Mouse (Mus musculus) C2C12 (cell line): Measurements from ENCODE around the gene Ipcef1. TPM values are rescaled to one million over a fixed set of nuclear protein-coding genes. Genes with fewer than 3 reads are reported as not detected.

Experiments
- H3K27me3 ChIP-seq: one replicate; pipeline ENCODE4 v1.6.1; 2011; ENCODE audit not compliant: control insufficient read depth, insufficient read depth, insufficient read length
- H3K36me3 ChIP-seq: one replicate; pipeline ENCODE4 v1.6.1; 2011; ENCODE audit not compliant: control insufficient read depth, insufficient read depth
- H3K4me3 ChIP-seq: one replicate; pipeline ENCODE4 v1.5.1; 2011; ENCODE audit warnings: mild to moderate bottlenecking, control low read depth; ENCODE audit not compliant: poor library complexity, insufficient read depth, severe bottlenecking
- H3K79me2 ChIP-seq: one replicate; pipeline ENCODE4 v1.6.1; 2011; ENCODE audit not compliant: control insufficient read depth, insufficient read depth
- H3K79me3 ChIP-seq: one replicate; pipeline ENCODE4 v1.6.1; 2011; ENCODE audit warnings: low read depth, control low read depth
- H3ac ChIP-seq: one replicate; pipeline ENCODE3; 2011; ENCODE audit warnings: low read depth; ENCODE audit not compliant: control insufficient read depth, insufficient read length
- CEBPB ChIP-seq: IDR thresholded peaks from one replicate; pipeline ENCODE4 v1.6.1; 2011; ENCODE audit warnings: low read depth, mild to moderate bottlenecking, control low read depth, moderate library complexity
- CTCF ChIP-seq: IDR thresholded peaks from one replicate; pipeline ENCODE4 v1.5.1; 2011; ENCODE audit not compliant: control insufficient read depth, insufficient read depth, insufficient read length
- FOSL1 ChIP-seq: IDR thresholded peaks from one replicate; pipeline ENCODE4 v1.8.0; 2011; ENCODE audit warnings: mild to moderate bottlenecking, low read length; ENCODE audit not compliant: poor library complexity, insufficient read depth, severe bottlenecking
- MAX ChIP-seq: IDR thresholded peaks from one replicate; pipeline ENCODE4 v1.6.1; 2011; ENCODE audit warnings: mild to moderate bottlenecking, control low read depth
- MYOD1 ChIP-seq: IDR thresholded peaks from one replicate; pipeline ENCODE4 v1.6.1; 2011; ENCODE audit warnings: low read depth; ENCODE audit not compliant: control insufficient read depth, insufficient read length
- MYOG ChIP-seq: IDR thresholded peaks from one replicate; pipeline ENCODE4 v1.6.1; 2011; ENCODE audit not compliant: control insufficient read depth, insufficient read length; ENCODE audit errors: extremely low read depth
- USF1 ChIP-seq: IDR thresholded peaks from one replicate; pipeline ENCODE4 v1.6.1; 2011; ENCODE audit warnings: low read depth, mild to moderate bottlenecking, control low read depth, moderate library complexity
- polyA plus RNA-seq: library from polyadenylated mRNA; unstranded; fragments of >200 nt; fragmentation: generic; extraction: Trizol; gene quantifications from one replicate; pipeline ENCODE4 v1.2.1, GENCODE M21; 2012; ENCODE audit warnings: missing spikeins

The Ipcef1 gene
- polyA plus RNA-seq, 1 experiment = not detected

GRCm38 (mm10) chr10:7063752-7064457 is 11.6 kb upstream of the Ipcef1 start:
- no peaks in the 10 kb centered on the region for H3K79me2 ChIP-seq
- no peaks in the 10 kb centered on the region for H3K79me3 ChIP-seq
- TF ChIP-seq CEBPB = no peak
- TF ChIP-seq MAX = no peak
- no peak for TF ChIP-seq USF1
- TF ChIP-seq MYOD1 = no peak
- no peak for TF ChIP-seq FOSL1
- TF ChIP-seq MYOG = no peak
- TF ChIP-seq CTCF = no peak
- H3ac ChIP-seq = no peak overlapping the region
- no peaks in the 10 kb centered on the region for H3K36me3 ChIP-seq
- H3K4me3 ChIP-seq = no peak overlapping the region
- no peaks in the 10 kb centered on the region for H3K27me3 ChIP-seq

GRCm38 (mm10) chr10:7062993-7063392 is 10.7 kb upstream of the Ipcef1 start:
- no peaks in the 10 kb centered on the region for H3K79me3 ChIP-seq
- H3K36me3 ChIP-seq = no peaks in the 10 kb centered on the region
- no peak overlapping the region for H3K4me3 ChIP-seq
- H3K79me2 ChIP-seq = no peaks in the 10 kb centered on the region
- TF ChIP-seq MYOD1 (no peak), FOSL1 (no peak)
- H3K27me3 ChIP-seq = no peaks in the 10 kb centered on the region
- no peak overlapping the region for H3ac ChIP-seq

- Histone ChIP-seq H3K27me3 (no peaks in the 10 kb centered on the region), H3K36me3 (no peaks in the 10 kb centered on the region), H3K4me3 (no peak overlapping the region), H3K79me2 (no peaks in the 10 kb centered on the region), H3ac (no peak overlapping the region), H3K79me3 (no peaks in the 10 kb centered on the region)
- TF ChIP-seq USF1 (no peak), CTCF (no peak), MYOG (no peak), MAX (no peak), CEBPB (no peak)
Observed at GRCm38 (mm10) chr10:7060326-7060725, 8.0 kb upstream of the Ipcef1 start.

GRCm38 (mm10) chr10:7057546-7057945 is 5.3 kb upstream of the Ipcef1 start:
- Histone ChIP-seq H3K27me3 (no peaks in the 10 kb centered on the region), H3K4me3 (no peak overlapping the region), H3K36me3 (no peaks in the 10 kb centered on the region), H3K79me2 (no peaks in the 10 kb centered on the region), H3K79me3 (no peaks in the 10 kb centered on the region), H3ac (no peak overlapping the region)
- TF ChIP-seq MAX (no peak), CEBPB (no peak), CTCF (no peak)

GRCm38 (mm10) chr10:7054560-7055205 is 2.4 kb upstream of the Ipcef1 start:
- no peaks in the 10 kb centered on the region for H3K36me3 ChIP-seq
- H3K79me3 ChIP-seq = no peaks in the 10 kb centered on the region
- no peak for TF ChIP-seq MYOD1
- H3ac ChIP-seq = no peak overlapping the region
- H3K4me3 ChIP-seq = no peak overlapping the region
- no peaks in the 10 kb centered on the region for H3K79me2 ChIP-seq
- no peaks in the 10 kb centered on the region for H3K27me3 ChIP-seq

- no peaks in the 10 kb centered on the region for H3K79me3 ChIP-seq
- no peak overlapping the region for H3ac ChIP-seq
- TF ChIP-seq MYOG (no peak), MAX (no peak), FOSL1 (no peak), USF1 (no peak), CTCF (no peak), MYOD1 (no peak), CEBPB (no peak)
- no peaks in the 10 kb centered on the region for H3K36me3 ChIP-seq
- no peak overlapping the region for H3K4me3 ChIP-seq
- no peaks in the 10 kb centered on the region for H3K79me2 ChIP-seq
- no peaks in the 10 kb centered on the region for H3K27me3 ChIP-seq
Observed at GRCm38 (mm10) chr10:7049901-7050300, 2.4 kb downstream of the Ipcef1 start.
